Mouse (Mus musculus) layer of hippocampus, adult 18-20 months (tissue): ENCODE measurements around the gene Lrch1. TPM values are rescaled to one million over a fixed set of nuclear protein-coding genes. Genes with fewer than 3 reads are reported as not detected.

Experiments
- DNase-seq, 2 experiments: peaks; one replicate each; pipeline ENCODE4 v3.0.0; 2022; ENCODE audit warnings: low spot score in 2 of 2
- total RNA-seq, 2 experiments: library from RNA; stranded (reverse); gene quantifications; 2 replicates each; pipeline ENCODE4 v1.2.3; 2021

The Lrch1 gene
- total RNA-seq, 2 experiments from 2014 or later: 20.4 to 23.1 TPM

DNA sequence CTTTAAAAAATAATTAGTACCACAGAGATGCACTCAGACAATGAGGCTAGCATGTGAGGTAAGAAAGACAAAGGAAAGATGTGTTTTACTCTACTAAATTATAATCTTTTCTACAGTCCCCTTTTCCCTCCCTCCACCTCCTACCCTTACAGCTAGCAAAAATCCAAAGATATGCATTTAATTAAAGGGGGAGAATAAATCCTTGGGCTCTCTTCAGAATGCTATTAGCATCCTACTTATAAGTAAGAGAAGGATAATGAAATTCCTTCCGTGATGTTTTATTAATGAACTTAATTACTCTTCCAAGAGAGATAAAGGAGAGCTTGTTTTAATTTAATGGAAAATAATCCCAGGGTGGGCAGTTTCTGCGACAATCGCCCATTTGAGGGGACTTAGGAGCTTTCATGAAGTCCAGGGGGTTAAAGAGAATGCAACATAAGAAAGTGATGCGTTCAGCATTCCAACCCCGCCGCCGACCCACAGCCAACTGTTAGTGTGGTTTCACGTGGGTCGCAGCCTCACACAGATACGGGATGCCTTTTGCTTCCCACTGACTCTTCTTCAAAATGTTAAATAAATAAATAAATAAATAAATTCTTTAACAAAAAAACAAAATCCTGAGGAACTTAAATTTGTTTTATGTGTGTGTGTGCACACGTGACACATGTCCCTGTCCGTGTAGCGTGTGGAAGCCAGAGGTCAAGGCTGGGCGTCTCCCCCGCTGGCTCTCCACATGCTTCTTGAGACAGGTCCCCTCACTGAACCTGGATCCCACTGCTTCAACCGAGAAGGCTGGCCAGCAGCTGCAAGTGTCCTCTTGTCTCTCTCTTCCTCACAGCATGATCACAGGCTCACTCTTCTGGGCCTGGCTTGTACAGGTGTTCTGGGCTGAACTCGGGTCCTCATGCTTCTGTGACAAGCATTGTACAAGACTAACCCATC is 132.6 kb downstream of the Lrch1 start:
- DNase-seq: no peak

DNA sequence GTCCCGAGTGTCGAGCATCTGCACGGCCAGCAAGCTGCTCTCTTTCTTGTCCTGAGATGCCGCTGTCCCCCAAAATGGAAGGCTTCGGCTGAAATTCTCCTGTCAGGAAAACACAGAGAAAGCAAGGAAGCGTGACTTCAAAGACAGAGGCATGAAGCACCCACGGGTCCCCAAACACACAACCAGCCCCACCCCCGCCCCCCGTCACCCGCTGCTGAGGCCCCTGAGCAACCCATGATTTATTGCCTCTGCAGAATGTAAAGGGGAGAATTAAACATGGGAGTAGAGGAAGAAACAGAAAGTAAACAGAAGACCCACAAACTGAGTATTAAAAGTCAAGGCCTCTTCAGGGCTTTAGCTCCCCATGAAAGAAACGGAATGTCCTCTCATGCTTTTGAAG is 136.1 kb downstream of the Lrch1 start:
- DNase-seq: no peak

DNA sequence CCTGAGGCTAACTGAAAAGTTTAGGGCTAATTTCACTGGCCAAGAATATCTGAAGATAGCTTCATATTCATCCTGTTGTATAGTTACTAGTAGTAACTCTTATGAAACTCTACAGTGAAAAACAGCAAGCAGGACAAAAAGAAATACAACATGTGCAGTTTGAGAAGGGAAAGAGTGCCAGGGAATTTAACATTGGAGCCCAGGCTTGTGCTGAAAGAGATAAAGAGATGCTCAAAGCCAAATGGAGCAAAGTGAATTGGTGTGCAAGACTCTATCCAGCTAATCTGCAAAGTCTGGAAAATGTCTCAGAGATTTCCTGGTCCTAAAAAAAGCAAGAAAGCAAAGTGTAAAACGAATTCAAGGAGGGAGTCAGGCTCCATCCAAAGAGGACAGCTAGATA is 145.7 kb downstream of the Lrch1 start:
- DNase-seq: no peak

DNA sequence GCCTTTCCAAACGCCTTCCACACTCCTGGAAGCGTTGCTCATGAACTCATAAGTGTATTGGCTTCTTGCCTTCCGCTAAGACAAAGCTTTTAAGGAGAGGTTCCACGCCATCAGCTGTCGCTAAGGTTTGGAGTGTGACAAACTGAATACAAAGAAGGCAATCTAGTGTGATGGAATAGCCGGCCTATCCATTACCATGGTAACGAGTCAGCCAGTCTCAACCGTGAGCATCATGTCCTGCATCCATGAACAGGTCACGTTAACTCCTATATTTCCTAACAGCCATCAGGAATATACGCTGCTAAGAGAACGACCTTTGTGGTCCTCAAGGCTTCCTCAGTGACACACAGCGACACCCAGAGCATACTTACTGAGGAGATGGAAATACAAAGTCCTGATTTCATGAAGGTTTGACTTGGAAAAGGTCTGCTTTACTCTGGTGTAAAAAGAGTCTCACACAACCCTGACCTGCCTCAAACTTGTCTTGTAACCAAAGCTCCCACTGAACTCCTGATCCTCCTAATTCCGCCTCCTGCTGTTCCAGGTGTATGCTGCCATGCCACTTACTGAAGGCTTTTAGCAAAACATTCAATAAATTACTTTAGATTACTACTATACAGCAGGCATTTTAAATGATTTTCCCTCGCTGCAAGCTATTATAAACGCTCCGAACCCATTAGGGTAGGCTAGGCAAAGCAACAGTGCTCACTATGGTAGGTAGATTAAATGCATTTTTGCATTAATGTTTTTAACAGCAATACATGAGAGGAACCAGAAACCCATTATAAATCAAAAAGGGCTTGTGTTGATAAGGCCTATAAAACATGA is 149.4 kb downstream of the Lrch1 start:
- DNase-seq: no peak

DNA sequence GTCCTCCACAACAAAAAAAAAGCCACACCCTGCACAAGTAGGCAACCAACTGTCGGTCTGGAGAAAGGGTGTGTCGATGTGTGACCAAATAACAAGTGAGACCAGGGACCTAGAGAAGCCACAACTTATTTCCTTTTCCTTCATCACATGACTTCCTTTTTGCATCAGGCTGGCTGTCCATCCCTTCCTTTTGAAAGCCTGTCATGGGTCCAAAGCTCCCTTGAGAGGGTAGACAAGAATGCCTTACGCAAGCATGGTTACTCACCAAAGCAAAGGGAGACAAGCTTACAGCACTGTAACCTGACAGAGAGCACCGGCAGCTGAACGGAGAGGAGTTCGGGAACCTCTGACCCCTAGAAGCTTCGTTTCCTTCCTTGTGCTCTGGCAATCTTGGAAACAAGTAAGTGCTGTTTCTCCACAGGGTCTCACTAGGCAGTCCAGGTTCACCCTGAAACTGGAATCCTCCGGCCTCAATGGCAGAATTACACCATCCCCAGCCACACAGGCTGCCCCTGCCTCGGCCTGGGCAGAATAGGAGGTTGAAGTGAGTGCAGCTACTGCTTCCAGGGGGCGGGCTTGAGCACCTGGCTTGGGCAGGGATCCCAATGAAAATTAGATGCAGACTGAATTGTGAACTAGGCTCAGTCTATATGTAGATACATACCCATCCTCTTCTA is 150.2 kb downstream of the Lrch1 start:
- DNase-seq: no peak

DNA sequence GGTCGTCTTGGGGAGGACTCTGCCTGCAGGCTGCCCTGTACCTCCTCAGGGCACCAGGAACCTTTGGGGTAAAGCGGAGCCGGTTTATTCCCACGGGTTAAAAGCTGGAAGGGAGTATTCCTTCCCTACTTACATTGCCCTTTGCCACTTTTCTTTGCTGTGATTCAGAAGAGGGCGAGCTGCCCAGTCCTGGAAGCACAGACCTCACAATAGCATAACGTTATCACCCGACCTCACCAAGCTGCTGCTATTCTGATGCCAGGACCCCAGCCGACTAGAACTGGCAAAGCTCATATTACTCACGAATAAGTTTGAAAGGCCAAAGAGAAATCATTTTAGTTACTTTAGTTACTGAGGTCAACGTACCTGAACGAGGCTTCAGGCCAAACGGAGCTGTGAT is 152.7 kb downstream of the Lrch1 start:
- no peak for DNase-seq

DNA sequence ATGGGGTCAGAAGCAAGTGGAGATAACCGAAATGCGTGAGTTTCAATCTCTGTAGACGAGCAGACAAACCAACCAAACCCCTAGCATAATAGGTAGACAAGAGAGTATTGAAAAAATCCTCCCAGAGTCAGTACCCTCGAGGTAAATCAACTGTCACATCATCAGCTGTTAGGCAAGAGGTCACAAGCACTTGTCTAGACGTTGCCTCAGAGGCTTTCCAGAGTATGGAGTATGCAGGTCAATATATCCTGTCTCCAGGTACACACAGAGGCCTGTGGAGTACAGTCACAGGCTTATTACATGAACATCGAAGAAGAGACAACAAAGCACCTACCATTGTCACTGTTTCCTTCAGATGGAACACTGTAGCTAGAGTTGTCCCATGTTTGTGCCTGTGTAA is 154.9 kb downstream of the Lrch1 start:
- DNase-seq: no peak

DNA sequence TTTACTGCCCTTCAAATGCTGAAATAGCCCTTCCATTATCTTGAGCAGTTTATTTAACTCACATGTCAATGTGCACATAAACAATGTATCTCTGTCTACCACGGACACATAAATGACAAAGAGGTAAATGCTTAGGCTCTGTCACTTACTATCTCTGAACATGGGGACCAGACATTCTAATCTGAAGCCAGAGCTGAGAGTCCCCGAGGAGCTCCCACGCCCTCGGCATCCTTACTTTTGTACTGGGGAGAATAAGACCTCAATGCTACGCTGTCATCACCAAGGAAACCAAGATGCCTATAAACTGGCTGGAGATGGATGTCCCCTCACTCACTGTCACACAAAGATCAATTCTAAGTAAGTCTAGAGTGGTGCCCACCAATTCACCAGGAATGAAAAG is 157.1 kb downstream of the Lrch1 start:
- no peak for DNase-seq

DNA sequence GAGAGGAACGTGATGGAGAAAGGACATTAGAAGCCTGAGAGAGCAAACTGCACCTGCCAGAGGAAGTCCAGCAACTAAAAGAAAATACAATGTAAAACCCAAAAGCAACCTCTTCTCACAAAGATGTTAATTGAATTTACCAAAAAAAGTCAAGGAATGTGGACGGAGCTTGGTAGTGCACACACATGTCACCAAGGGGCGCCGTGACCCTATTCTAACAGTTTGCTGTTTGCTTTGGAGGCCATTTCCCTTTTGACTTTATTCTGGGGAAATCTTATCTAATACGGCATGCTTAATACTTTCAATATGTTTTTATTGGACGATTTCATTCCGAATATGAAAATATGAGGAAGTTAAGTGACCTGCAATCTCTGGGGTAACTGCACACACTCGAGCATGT is 158.9 kb downstream of the Lrch1 start:
- DNase-seq: no peak

DNA sequence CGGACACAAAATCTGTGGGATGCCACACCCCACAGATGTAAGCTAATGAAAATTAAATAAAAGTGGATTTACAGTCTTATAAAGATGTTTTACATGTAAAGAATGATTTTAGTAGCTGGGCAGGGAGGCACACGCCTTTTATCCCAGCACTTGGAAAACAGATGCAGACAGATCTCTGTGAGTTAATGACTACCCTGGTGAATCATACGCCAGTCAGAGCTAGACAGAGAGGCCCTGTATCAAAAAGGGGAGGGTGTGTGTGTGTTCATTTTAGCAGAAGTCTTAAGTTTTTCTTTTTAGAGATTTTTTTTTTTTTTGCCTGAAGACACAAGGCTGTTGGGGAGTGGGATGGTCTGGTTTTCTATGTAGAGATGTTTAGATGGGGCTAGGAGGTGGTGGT is 160.0 kb downstream of the Lrch1 start:
- DNase-seq: no peak

DNA sequence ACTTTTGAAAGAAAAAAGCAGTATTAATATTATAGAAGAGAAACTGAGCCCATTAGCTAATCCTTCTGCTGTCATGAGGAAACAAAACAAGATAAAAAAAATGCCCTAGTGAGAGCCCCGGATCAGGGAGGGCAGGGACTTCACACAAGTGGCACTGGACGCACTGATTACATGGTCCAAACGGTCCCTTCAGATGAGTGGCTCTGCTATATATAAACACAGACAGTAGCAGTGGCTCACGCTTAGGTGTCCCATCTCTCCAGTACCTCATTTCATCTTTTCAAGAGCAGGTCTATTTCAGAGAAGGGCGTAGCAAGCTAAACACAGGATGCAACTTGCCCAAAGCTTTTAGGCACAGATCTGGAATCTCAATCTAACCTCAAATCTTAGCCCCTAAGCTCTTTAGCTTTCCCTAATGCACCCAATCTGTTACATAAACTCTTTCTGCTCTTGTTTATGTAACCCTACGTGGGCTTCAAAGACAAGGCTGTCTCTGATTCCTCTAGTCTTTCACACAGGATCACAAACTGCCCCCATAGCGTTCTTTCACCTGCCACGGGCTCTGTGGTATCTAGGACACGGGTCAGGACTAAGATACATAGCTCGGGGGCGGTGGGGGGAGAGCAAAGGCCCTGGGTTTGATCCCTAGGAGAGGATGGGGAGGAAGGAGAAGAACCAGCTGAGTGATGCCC is 163.3 kb downstream of the Lrch1 start:
- DNase-seq: no peak

DNA sequence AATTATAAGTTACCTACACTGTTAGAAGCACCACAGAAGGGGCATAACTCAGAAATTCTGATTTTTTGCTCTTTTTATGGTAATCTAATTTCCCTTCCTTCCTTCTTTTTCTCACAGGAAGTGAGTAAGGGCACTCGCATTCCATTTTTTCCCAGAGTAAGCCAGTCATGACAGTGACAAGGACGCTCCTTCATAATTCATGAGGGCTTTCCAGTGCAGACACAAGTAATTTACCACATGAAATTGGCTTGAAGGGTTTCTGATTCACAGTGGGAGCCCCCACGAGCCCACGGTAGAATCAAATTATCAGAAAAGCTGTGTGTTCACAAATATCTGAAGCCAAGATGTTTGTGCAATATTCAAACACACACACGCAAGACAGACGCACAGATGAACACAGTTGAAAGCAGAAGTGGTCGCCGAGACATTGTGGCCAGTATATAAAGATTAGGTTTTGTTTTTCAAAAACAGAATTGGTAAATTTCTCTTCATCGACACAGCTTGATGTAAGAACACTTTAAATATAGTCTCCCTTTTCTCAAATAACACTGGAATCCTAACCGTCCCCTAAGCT is 173.5 kb downstream of the Lrch1 start:
- DNase-seq: no peak

DNA sequence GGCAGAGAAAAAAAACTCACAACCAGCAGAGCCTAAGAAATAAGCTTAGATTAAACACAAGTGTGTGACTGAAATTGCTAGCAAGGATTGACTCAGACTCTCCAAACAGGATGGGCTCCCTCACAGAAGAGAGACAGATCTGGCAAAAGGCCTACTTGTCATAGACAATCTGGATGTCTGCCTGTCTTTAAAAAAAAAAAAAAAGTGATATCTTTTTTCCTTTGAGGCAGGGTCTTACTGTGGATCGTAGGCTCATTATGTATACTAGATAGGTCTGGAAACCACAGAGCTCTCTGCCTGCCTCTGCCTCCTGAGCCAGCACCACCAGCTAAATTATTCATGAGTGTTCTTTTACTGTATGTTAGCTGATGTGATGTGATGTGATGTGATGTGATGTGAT is 179.8 kb downstream of the Lrch1 start:
- DNase-seq: peak in 1 of 2 experiments; percentile 24

DNA sequence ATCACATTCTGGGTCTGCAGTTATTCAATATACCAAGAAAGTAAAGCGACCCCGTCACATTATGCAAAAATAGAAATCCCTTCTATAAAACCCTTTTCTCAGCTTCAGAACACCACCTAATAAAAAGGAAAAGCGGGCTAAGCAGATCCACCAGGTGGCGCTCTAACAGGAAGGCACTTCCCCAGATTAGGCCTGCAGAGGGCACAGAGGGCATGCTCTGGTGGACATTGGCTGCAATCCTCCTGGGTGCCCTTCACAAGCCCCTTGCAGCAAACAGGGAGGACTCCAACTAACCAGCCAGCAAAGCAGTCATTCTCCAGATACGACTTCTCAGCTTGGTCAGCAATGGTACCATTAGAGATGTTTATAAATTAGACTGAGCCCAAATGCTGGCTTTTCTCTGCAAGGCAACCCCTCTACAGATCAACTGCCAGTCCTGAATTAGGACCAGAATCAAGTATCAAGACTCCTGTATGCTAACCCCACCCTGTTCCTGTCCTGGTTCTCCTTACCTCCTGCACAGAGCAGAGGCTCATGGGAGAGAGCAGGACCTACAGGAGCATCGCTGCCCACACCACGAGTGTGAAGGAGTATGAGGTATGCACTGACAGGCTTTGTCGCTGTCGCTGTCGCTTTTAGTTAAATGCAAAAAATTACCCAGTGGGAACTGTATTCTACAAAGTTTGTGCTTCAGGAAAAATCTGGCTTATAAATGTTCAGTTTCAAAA is 183.3 kb downstream of the Lrch1 start:
- peak in 1 of 2 experiments; percentile 70 for DNase-seq

DNA sequence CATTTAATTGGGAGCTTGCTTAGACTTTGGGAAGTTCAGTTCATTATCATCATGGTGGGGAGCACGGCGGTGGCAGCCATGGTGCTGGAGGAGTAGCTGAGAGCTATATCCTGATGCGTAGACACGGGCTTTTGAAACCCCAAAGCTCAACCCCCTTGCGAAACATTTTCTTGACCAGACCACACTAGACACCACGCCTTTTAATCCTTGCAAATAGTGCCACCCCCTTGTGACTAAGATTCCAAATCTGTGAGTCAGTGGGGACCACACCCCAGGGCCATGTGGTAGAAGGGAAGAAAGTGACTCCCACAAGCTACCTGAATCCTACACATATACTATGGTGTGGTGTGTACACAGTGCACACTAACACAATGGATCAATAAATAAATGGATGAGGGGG is 210.8 kb downstream of the Lrch1 start:
- DNase-seq: no peak

DNA sequence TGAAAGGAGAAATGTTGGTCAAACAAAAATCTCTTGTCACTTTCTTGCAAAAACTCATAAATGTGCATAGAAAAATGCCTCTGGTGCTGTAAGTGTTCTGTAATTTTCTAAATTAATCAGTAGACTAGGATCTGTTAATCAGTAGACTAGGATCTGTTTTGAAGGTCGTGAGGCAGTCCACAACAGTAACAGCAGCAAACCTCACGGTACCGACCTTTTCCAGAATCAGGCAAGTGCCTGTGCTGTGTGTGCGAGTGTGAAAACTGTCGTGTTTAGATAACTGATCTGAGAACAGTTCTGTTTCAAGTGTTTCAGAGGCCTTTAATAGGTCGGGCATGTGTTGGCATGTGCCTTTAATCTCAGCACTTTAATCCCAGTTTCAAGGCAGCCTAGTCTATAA is 212.2 kb downstream of the Lrch1 start:
- DNase-seq: no peak

DNA sequence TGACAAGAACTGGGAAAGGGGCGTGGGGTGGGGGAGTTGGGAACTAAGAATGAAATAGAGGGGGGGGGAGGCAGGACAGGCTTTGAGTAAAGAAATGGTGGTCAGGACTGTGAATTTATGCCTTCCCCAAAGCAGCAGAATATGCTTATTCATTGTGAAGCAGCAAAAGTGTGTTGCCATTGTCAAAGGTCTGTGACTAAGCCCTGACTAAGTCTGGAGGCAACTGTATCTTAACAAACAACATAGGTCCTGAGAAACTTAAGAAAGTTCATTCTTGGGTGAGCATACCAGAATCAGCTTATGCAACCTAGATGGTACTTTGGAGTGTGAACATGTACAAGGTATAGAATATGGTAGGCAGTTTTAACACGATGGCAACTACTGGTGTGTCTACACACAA is 214.3 kb downstream of the Lrch1 start:
- no peak for DNase-seq

DNA sequence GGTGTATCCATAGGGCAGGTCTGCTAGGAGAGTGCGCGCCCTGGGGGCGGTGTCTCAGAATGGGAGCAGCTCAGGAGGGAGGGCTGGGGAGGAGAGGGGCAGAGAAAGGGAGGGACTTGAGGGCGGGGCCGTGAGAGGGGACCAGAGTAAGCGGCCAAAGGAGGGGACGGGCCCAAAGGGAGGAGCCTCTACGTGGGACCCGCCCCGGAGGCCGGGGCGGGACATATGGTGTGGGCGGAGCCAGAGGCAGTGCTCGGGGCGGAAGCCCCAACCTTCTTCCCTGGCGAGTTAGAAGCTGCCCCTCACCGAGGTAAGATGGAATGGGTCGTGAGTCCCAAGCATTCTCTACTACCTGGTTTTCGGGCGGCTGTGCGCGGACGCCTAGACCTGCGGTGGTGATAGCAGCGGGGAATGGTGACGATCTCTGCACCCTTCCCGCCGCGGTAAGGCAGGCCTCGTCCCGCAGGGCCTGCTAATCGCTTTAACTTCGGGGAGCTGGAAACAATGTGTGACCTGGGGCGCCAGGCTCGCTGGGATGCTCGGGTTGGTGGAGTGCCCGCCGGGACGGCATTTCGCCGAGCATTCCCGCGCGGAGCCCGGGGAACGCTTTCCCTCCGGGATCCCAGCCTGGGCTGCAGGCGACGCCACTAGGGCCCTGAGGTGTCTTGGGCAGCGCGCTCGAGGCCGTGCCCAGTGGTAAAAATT is 215.4 kb downstream of the Lrch1 start, which contains the start of gene Esd:
Gene Esd, plus strand, starts transcription at position 219 of the 705 bp plus-strand sequence.
- peak; percentile 86 to 90 for DNase-seq
